Mouse (Mus musculus) layer of hippocampus, postnatal 14 days (tissue): ENCODE measurements around the gene Tmem200b. TPM values are rescaled to one million over a fixed set of nuclear protein-coding genes. Genes with fewer than 3 reads are reported as not detected.

Experiments
- DNase-seq, 2 experiments: peaks; one replicate each; pipeline ENCODE4 v3.0.0; 2021 to 2022; ENCODE audit warnings: low spot score in 2 of 2, mixed read lengths in 1 of 2
- total RNA-seq, 2 experiments: library from RNA; stranded (reverse); gene quantifications; 2 replicates each; pipeline ENCODE4 v1.2.3; 2021

Gene Tmem200b
- total RNA-seq, 2 experiments from 2014 or later, result 2.2 to 2.3 TPM

DNA sequence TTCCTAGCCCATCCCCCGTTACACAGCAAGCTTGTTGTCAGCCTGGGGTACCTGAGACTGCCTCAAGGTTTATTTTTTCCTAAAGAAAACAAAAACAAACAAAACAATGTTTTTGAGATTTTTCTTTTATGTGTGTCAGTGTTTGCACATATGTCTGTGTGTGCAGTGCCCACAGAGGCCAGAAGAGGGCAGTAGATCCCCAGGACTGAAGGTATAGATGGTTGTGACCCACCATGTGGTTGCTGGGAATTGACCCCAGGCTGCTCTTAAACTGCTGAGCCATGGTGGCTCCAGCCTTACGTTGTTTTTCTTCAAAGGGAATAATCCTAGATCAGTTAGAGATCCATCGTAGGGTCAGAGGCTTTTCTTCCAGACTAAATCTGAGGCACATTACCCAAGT, 13.7 kb upstream of the Tmem200b start:
- no peak for DNase-seq

DNA sequence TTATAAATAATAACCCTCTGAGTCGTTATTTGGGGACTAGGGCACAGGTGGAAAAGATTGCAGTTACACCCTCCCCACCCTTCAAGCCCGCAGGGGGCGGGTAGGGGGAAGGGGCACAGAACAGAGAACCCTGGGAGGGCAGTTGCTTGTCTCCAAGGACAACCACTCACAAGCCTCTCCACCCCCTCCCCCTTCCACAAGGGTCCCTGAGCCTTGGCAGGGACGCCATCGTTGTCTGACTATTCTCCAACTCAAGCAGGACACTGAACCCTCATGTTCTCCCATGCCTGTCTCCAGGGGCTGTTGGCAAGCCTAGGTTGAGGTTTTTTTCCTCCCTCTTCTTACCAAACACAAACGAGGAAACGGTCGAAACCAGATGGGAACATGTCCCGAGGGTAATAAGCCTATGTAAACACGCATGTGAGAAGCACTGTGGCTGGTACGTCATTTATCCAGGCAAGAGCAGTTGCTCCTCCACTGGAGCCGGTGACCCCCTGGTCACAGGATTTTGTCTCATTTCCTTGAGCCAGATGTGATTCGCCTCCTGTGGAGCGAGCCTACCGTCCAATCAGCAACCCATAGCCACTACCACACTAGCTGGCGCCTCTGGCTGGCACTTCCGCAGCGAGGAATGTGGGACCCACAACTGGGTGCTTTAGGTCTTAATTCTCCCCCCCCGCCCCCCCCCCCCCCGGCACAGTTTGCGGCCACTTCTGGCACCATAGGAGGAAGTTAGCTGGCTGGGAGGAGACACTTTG, 11.2 kb upstream of the Tmem200b start:
- no peak for DNase-seq

DNA sequence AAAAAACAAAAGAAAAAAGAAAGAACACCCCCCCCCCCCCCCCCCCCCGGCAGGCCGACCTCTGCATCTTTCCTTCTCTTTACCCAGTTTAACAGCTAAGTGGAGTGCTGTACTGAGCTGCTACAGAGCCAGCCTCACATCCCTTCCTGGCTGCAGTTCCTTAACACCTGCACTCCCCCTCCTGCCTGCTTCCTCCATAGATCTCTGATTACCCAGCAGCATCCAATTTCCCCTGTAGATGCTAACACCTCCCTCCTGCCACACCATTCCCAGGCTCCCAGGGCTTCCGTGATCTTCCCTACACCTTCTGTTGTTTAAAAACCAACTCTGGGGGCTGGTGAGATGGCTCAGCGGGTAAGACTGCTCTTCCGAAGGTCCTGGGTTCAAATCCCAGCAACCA, 10.1 kb upstream of the Tmem200b start:
- DNase-seq, result no peak

DNA sequence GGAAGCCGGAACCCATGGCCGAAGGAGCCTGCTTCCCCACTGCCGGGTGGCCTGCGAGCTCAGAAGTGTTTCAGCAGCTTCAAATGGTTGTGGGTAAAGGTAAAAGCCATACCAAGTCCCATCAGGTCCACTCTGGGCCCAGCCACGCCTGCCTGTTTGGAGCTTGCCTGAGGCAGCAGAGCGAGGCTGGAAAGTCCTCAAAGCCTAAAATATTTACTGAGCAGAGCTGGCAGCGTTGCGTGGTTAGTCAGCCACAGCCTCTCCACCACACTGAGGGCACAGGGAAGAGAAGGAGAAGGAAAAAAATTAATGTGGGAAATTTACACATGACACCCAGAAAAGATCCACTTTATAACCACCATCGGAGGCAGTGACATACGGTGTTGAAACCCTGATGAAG, 8.0 kb upstream of the Tmem200b start:
- DNase-seq, result no peak

DNA sequence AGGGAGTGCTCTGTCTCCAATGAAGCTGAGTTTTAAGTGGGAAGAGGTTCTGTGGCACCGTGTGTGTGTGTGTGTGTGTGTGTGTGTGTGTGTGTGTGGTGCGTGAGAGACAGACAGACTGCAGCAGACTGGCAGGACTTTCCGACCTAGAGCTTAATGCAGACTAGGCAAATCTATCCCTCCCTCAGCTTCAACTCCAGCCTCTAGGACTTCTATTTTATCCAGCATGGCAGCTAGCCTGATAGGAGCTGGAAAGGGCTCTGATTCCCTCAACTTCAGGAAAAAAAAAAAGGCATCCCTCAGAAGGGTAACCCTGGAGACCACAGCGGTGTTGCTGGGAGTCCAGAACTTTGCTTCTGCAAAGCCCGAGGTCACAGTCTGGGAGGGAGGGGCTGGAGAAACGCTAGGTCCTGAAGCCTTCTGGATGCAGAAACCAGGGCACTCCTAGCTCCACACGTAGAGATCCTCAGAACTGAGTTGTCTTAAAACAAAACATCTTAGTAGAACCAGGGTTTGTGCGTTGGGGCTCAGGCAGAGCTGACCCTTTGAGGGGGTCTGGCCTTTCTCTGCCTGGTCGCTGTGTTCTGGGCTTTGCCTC, 7.4 kb upstream of the Tmem200b start:
- DNase-seq, result no peak

DNA sequence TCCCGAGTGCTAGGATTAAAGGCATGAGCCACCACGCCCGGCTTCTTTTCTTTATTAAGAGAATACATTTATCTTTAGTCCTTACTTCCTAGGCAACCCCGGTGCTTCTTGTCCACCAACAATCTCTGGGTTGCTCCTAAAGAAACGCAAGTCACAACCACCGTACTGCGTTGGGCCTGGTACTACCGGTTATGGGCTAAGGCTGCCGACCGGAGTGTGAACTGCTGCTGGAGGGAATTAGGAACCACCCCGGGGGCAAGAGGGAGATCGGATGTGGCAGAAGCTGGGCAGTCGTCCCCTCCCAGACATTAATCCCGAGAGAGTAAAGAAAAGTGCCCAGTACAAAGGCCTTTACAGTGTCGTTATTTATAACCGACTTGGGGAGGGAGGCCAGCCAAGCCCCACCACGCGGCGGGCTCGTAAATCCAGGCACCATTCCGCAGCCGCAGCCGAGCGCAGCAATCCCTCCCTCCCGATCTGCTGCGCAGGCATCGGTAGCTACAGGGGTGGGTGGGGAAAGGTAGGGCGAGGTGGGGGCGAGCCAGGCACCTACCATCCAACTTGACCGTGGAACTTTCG, 6.6 kb upstream of the Tmem200b start:
- DNase-seq, result no peak

DNA sequence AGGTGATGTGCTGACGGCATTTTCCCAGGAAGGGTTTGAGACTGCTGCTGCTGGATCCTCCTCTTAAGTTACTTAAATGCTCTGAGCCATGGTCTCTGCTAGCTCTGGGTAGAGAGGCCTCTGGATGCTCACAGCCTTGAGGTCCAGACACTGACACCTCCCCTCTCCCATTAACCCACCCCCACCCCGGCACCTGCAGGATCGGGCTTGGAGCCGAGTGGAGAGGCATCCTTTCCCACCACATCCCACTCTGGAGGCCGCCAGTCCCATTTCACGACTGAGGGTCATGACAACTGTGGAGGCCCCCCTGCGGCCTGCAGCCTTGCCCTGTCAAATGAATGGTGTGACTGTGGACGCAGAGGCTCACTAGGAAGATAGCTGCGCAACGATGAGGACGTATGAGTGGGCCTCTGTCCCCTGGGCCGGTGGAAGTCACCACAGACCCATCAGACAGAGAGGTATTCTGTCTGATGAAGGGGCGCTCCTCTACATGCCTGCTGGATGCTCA, 5.7 kb upstream of the Tmem200b start:
- DNase-seq, result no peak

DNA sequence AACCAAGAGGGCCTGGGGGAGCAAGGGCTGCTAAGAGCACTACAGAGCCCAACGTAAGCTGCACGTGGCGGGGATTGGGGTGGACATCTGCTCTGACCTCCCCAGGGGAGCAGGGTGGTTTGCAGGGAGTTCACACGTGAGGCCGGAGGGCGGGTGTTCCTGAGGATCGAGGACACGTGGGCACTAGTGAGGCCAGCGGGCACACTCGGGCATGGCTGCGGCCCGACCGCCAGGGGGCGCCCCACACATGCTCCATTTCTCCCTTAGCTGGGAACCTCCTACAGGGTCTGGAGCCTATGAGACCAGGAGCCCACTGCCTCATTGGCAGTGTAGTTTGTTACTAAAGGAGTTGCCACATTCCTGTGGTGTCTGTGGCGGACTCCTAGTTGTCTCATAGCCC, 5.1 kb upstream of the Tmem200b start:
- DNase-seq, result peak; percentile 41 to 53

DNA sequence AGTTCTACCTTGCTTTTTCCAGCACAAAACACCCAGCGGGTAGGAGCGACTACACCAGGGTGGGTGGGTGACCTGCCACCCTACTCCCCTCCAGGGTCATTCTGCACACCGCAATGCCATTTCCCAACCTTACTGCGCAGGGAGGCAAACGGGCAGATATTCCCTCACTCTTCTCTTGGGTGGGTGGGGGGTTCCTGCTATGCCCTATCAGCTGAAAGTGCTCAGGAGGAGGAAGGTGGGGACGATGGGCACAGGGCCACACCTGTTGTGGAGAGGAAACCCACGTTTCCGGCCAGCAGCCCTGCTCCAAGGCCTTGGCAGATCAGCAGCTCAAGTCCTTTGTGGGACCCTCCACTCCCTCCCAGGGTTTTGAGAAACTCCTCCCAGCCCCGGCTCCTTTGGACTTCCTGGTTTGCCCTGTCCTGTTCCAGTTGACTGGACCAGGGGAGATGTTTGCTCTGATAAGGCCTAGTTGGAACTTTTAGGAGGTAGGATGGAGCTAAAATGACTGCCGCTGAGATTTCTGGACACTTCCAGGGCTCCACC, 4.5 kb upstream of the Tmem200b start:
- DNase-seq, result no peak

DNA sequence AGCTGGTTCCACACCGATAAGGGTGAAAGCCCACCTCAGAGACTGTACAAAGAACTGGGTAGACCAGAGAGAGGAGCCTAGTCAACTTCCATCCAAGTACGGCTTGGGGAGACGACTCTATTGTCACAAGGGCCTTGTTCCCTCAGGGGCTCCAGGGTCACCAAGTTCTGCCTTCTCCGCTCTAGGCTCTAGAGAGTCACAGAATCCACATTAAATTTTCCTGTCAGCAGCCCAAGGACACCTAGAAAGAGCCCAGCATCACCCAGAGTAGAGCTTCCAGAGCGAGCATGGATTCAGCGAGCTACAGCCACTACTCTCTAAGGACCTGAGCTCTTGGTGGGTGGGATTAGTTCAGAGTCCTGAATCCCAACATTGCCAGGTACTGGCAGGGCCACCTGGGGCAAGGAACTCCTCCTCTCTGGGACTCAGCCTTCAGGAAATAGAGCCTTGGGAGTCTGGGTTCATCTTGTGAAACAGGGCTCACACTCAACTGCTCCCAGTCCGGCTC, 3.5 kb upstream of the Tmem200b start:
- DNase-seq, result no peak

DNA sequence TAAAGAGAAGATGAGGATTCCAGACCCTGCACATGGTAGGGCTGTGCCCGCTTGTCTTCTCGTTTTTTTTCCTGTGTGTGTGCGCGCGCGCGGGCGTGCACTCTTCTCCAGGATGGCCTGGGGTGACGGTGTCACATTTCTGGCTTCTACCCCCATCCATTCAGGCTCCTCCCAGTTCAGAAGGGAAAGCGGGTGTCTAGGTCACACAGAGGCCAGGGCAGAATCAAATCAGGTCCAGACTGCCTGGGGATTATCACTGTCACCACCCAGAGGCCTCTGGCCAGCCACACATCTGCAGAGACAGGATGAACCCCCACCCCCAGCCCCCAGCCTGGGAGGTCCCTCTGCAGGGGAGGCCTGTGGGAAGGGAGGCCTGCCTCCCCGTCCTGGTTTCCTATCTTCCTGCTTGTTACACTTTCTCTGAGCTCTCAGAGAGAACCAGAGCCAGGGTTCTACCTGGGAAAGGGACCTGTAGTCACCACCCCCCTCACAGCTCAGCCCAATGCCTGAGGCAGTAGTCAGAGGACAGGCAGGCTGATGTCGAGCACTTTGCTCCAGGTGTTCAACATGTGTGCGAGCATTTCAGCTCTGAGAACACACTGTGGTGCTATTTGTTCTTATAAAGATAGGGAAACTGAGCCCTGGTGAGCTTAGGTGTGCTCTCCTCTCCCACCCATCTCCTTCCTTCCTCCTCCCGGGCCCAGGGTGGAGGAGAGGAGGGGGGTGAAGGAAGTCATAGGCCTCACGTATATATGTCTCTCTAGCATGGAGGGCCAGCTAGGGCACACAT, 2.7 kb upstream of the Tmem200b start:
- DNase-seq, result no peak

DNA sequence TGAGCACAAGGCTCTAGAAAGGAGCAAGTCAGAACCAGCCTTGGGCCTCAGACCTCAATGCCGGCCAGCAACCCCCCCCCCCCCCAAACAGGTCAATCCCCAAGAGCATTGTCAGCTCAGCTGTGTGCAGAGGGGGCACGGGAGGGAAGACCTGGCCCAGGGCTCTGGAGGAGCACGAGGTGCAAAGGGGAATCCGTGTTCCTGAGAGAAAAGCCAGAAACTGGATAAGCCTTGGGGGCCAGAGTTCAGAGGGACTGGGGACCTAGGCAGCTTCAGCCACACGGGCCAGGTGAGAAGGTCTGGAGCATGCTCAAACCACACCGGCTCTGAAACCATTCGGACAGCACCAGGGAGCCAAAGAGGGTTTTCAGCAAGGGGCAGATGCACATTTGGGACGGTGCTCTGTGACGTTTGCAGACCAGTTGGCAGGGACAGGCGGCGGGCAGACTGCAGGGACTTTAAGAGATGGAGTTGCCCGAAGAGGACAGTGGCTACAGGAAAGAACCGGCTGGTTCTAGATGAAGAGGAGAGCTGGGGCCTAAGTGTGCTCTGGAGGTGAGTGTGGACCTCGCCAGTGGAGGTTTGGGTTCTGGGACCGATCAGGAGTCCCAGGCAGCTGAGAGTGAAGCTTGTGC, 1.9 kb upstream of the Tmem200b start:
- DNase-seq, result no peak

DNA sequence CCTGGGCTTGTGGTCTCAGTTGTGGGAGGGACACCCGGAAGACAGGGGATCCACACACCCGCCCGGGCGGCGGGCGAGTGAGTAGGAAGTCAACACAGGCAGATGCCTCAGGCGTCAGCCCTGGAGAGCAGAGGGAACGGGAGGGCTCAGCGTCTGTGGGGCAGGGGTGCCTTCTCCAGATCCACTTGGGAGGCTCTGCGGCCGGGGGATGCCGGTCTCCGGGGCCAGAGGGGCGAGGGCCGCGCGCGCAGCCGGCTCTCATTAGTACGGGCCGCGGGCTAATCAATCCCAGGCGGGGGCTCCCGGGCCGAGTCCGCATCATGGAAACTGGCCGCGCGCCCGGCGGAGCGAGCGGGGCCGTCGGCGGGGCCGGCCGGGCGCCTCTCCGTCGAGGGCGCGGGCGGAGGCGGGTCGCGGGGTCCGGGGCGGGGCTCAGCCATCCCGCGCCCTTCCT, 1.4 kb upstream of the Tmem200b start:
- DNase-seq, result no peak

DNA sequence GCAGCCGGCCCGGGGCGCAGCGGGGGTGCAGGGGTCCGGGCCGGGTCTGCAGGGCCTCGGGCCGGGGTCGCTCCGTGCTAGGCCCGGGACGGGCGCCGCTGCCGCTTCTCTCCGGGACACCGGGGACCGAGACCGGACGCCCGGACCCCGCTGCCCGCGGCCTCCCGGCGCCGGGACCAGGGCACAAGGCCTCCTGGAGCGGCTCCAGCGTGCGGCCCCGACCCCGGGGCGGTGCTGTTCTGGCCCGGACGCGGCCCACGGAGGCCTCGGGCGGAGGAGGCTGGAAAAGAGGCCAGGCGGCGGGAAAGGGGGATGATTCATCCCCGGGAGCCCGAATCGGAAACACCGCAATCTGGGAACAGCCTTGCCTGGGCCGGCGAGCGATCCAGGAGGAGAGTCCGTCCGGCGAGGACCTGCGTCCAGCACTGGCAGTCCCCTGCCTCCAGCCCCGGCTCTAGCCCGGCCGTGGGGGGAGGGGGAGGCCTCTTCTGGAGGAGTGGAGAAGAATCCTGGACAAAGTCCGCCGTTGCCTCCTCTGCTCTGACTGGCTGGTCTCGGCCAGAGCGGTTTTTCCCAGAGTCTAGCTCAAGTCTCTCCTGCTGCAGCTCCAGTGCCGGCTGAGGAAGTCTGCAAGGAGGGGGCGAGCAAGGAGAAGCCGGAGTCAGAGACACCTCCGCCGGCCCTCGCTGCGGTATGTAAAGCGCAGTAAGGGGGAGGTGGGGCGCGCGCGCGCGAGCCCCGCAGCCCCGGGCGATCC, 798 bp upstream of the Tmem200b start:
- DNase-seq, result no peak

DNA sequence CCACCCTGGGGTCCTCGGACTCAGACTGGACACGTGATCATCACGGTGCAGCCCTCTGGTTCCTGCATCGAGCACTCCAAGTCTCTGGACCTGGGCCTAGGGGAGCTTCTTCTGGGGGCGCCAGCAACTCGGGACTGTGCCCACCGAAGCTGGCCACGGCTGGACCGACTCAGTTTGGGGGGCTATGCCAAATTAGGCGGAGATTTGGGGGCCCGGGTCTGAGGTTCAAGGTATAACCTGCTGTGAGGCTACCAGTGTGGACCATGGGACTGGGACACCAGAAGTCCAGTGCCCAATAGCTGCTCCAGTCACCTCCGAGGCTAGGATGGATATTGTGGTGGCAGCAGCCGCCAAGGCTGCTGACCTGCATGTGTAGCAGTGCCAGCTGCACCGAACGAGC, 833 bp downstream of the Tmem200b start:
- no peak for DNase-seq

DNA sequence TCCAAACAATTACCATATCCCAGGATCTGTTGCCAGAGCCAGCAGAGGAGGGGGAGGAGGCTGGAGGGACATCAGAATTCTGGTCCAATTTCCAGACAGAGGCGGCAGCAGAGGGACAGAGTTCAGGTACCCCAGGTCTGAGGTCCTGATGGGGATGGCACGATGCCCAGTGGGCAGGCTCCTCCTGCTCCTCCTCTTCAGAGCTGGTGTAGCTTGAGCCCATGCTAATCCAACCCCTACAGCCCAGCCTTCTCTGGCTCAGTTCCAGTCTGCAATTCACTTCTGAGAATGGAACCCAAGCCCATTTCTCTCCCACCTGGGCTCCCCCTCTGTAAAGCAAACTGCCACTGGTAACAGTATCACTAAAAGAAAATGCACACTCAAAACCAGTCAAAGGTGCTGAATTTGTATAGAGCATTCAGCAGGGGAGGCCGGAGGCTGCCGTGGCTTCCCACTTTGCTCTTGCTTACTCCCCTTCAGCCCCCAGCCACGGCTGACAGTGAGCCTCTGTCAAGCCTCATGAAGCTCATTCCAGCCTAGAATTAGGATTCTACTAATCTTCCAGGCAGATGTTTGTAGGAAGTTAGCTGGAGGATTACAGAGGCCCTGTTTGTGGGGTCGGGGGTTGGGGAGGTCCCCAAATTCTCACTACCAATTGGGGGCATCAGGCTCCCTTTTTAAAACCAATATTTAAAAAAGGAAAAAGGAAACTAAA, 2.7 kb downstream of the Tmem200b start:
- no peak for DNase-seq

DNA sequence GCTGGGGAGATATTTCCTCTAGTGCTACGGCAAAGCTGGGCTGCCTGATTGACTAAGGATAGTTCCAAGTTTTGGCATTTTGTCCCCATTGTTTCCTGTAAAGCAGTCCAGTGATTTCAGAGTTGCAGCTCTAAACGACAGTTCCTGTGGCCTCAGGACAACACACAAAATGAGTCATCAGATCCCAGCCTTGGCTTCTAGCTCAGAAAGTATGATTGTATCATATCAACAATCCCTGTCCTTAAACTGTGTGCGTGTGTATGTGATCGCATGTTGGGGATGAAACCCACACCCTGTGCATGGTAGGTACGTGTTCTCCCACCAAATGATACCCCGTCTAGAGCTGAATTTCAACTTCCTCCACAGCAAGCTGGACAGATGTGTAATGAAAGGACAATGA, 7.6 kb downstream of the Tmem200b start:
- DNase-seq, result no peak

DNA sequence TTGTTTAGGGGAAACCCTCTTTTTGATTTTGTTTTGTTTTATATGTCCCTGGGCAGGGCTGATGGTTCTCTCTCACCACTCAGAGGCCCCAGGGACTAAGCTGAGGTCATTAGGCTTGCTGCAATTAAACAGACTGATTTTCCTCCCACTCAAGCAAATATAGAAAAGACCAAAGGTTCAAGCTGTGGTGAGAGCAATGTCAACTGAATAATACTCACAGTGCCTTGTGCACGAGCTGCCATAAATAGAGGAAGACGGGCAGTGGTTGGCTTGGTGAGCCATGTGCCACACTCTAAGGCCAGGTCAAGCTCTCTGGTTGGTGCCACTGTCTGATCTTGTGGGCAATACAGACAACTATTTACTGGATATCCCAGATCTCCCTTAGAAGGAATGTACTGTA, 17.9 kb downstream of the Tmem200b start:
- DNase-seq, result no peak

DNA sequence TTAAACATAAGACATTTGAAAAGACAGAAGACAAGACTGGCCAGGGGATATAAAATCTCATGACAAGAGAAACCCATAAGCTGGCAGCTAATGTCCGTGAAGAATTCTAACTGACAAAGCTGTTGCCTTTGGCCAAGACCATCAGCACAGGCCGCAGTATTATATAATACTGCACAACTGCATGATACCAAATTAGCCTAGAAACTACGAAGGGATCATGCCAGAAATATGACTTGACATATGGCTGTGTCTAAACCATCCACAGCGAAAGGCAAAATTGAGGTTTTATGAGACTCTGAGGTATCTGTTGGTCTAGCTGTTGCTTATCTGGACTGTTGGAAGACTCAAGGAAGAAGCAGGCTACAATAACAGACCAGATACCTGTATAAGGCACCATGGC, 19.3 kb downstream of the Tmem200b start:
- DNase-seq, result no peak
